Mouse (Mus musculus): ENCODE measurements at regions not wholly inside any gene's neighbourhood (a gene's known extent, or its start where the extent isn't known, plus 50 kb on each side); places are given as distances from the start of the nearest gene placed in this dataset.

- peak; percentile 9 to 16 for DNase-seq (ENCODE audit: low spot score in 2 of 2)
Measured at GRCm38 (mm10) chr5:116900846-116901245, 215.1 kb downstream of the Suds3 start.

GRCm38 (mm10) chr5:116897391-116897790 lies 218.5 kb downstream of the Suds3 start:
- no peak for DNase-seq (ENCODE audit: low spot score in 2 of 2)

- DNase-seq (ENCODE audit: low spot score in 2 of 2): no peak
Measured at GRCm38 (mm10) chr5:116895036-116895783, 220.7 kb downstream of the Suds3 start.

GRCm38 (mm10) chr5:116894575-116894974 lies 221.3 kb downstream of the Suds3 start:
- no peak for DNase-seq (ENCODE audit: low spot score in 2 of 2)

- no peak for DNase-seq (ENCODE audit: low spot score in 2 of 2)
Measured at GRCm38 (mm10) chr5:116892877-116893276, 223.0 kb downstream of the Suds3 start.

GRCm38 (mm10) chr5:116889224-116889623 lies 226.7 kb downstream of the Suds3 start:
- DNase-seq (ENCODE audit: low spot score in 2 of 2): no peak

- DNase-seq (ENCODE audit: low spot score in 2 of 2): no peak
Measured at GRCm38 (mm10) chr5:116886181-116887136, 229.5 kb downstream of the Suds3 start.

GRCm38 (mm10) chr5:116879761-116880160 lies 236.2 kb downstream of the Suds3 start:
- no peak for DNase-seq (ENCODE audit: low spot score in 2 of 2)

GRCm38 (mm10) chr5:116874941-116875340 lies 241.0 kb downstream of the Suds3 start:
- no peak for DNase-seq (ENCODE audit: low spot score in 2 of 2)

GRCm38 (mm10) chr5:116868115-116868514 lies 247.8 kb downstream of the Suds3 start:
- DNase-seq (ENCODE audit: low spot score in 2 of 2): no peak

GRCm38 (mm10) chr5:116864275-116864674 lies 251.6 kb downstream of the Suds3 start:
- DNase-seq (ENCODE audit: low spot score in 2 of 2): no peak

- no peak for DNase-seq (ENCODE audit: low spot score in 2 of 2)
Measured at GRCm38 (mm10) chr5:116852691-116853090, 261.1 kb upstream of the Srrm4 start.

GRCm38 (mm10) chr5:116831874-116832273 lies 240.3 kb upstream of the Srrm4 start:
- no peak for DNase-seq (ENCODE audit: low spot score in 2 of 2)

- DNase-seq (ENCODE audit: low spot score in 2 of 2): no peak
Measured at GRCm38 (mm10) chr5:116829771-116830170, 238.2 kb upstream of the Srrm4 start.

GRCm38 (mm10) chr5:116823260-116823659 lies 231.6 kb upstream of the Srrm4 start:
- DNase-seq (ENCODE audit: low spot score in 2 of 2): no peak

GRCm38 (mm10) chr5:116822141-116822540 lies 230.5 kb upstream of the Srrm4 start:
- no peak for DNase-seq (ENCODE audit: low spot score in 2 of 2)

GRCm38 (mm10) chr5:116809799-116810198 lies 218.2 kb upstream of the Srrm4 start:
- DNase-seq (ENCODE audit: low spot score in 2 of 2): no peak

- no peak for DNase-seq (ENCODE audit: low spot score in 2 of 2)
Measured at GRCm38 (mm10) chr5:116809001-116809759, 217.6 kb upstream of the Srrm4 start.

GRCm38 (mm10) chr5:116797460-116797859 lies 205.8 kb upstream of the Srrm4 start:
- no peak for DNase-seq (ENCODE audit: low spot score in 2 of 2)

- DNase-seq (ENCODE audit: low spot score in 2 of 2): no peak
Measured at GRCm38 (mm10) chr5:116795169-116795568, 203.6 kb upstream of the Srrm4 start.

GRCm38 (mm10) chr5:116790419-116790818 lies 198.8 kb upstream of the Srrm4 start:
- no peak for DNase-seq (ENCODE audit: low spot score in 2 of 2)

- DNase-seq (ENCODE audit: low spot score in 2 of 2): no peak
Measured at GRCm38 (mm10) chr5:116789859-116790258, 198.2 kb upstream of the Srrm4 start.
